Mouse (Mus musculus) spleen, postnatal 10 days (tissue): ENCODE measurements around the gene Pnmal2.
A peak's percentile ranks its signal among the peaks of the same experiment; 100 is the strongest.

Experiments used
- DNase-seq, 2 experiments: peaks; one replicate each; pipeline ENCODE4 v3.0.0; 2021 to 2022; ENCODE audit warnings: low spot score in 2 of 2

Gene Pnmal2

GRCm38 (mm10) chr7:16944061-16944807, at the start of gene Pnmal2:
Gene Pnmal2 (plus strand): TSS chr7:16944682.
- peak in 1 of 2 experiments; percentile 71 for DNase-seq

- peak; percentile 64 to 76 for DNase-seq
These were observed 49.5 kb upstream of the Pnmal2 start for GRCm38 (mm10) chr7:16895000-16895399.

GRCm38 (mm10) chr7:16895511-16895910, 49.0 kb upstream of the Pnmal2 start:
- no peak for DNase-seq

GRCm38 (mm10) chr7:16900526-16900925, 44.0 kb upstream of the Pnmal2 start:
- no peak for DNase-seq

- no peak for DNase-seq
These were observed 41.0 kb upstream of the Pnmal2 start for GRCm38 (mm10) chr7:16903439-16903955.

GRCm38 (mm10) chr7:16904120-16904675, 40.3 kb upstream of the Pnmal2 start:
- no peak for DNase-seq

GRCm38 (mm10) chr7:16905491-16906021, 38.9 kb upstream of the Pnmal2 start:
- no peak for DNase-seq

- peak in 1 of 2 experiments; percentile 52 for DNase-seq
These were observed 38.2 kb upstream of the Pnmal2 start, which contains the start of gene Ptgir for GRCm38 (mm10) chr7:16906281-16906680. Gene Ptgir (plus strand): TSS chr7:16906490.

GRCm38 (mm10) chr7:16906889-16907559, 37.5 kb upstream of the Pnmal2 start:
- no peak for DNase-seq

GRCm38 (mm10) chr7:16907842-16908241, 36.6 kb upstream of the Pnmal2 start:
- no peak for DNase-seq

- DNase-seq: no peak
These were observed 36.1 kb upstream of the Pnmal2 start for GRCm38 (mm10) chr7:16908367-16908766.

- no peak for DNase-seq
These were observed 35.6 kb upstream of the Pnmal2 start for GRCm38 (mm10) chr7:16908859-16909258.

GRCm38 (mm10) chr7:16909909-16910308, 34.6 kb upstream of the Pnmal2 start:
- DNase-seq: no peak

GRCm38 (mm10) chr7:16911904-16912303, 32.6 kb upstream of the Pnmal2 start:
- DNase-seq: no peak

GRCm38 (mm10) chr7:16912360-16912759, 32.1 kb upstream of the Pnmal2 start:
- DNase-seq: no peak

- peak; percentile 70 to 81 for DNase-seq
These were observed 30.6 kb upstream of the Pnmal2 start for GRCm38 (mm10) chr7:16913806-16914452.

- peak in 1 of 2 experiments; percentile 5 for DNase-seq
These were observed 29.8 kb upstream of the Pnmal2 start for GRCm38 (mm10) chr7:16914453-16915343.

- DNase-seq: peak in 1 of 2 experiments; percentile 4
These were observed 28.8 kb upstream of the Pnmal2 start for GRCm38 (mm10) chr7:16915461-16916340.
